Mouse (Mus musculus) embryonic facial prominence, embryonic 12.5 days (tissue): ENCODE measurements at regions not wholly inside any gene's neighbourhood (a gene's known extent, or its start where the extent isn't known, plus 50 kb on each side); places are given as distances from the start of the nearest gene placed in this dataset.

Source experiments
- ATAC-seq: fragments of 200-750 bp; cut with Nextera tagmentation; 2 replicates; pipeline ENCODE4 v1.8.0; 2017; ENCODE audit not compliant: insufficient number of reproducible peaks, insufficient read depth, low FRiP score, low TSS enrichment
- H3K27ac ChIP-seq: fragments of 300-500 bp; sonication (generic); 2 replicates; pipeline ENCODE4 v1.5.1; 2016; ENCODE audit warnings: mild to moderate bottlenecking
- H3K27me3 ChIP-seq: fragments of 300-500 bp; sonication (generic); 2 replicates; pipeline ENCODE4 v1.6.1; 2016; ENCODE audit warnings: mild to moderate bottlenecking, moderate library complexity
- H3K36me3 ChIP-seq: fragments of 300-500 bp; sonication (generic); 2 replicates; pipeline ENCODE4 v1.6.1; 2016; ENCODE audit warnings: mild to moderate bottlenecking
- H3K4me1 ChIP-seq: fragments of 300-500 bp; sonication (generic); 2 replicates; pipeline ENCODE4 v1.6.1; 2016
- H3K4me2 ChIP-seq: fragments of 300-500 bp; sonication (generic); replicated peaks from 2 replicates; pipeline ENCODE4 v1.6.1; 2016; ENCODE audit warnings: mild to moderate bottlenecking, moderate library complexity
- H3K4me3 ChIP-seq: fragments of 300-500 bp; sonication (generic); 2 replicates; pipeline ENCODE4 v1.5.1; 2016; ENCODE audit warnings: mild to moderate bottlenecking
- H3K9ac ChIP-seq: fragments of 300-500 bp; sonication (generic); 2 replicates; pipeline ENCODE4 v1.6.1; 2016; ENCODE audit warnings: mild to moderate bottlenecking, moderate library complexity
- H3K9me3 ChIP-seq: fragments of 300-500 bp; sonication (generic); 2 replicates; pipeline ENCODE4 v1.6.1; 2016; ENCODE audit warnings: mild to moderate bottlenecking, moderate library complexity
- WGBS: fragments of 180-500 bp; shearing (Covaris S2); methylation state at CpG from one replicate; pipeline ENCODE4 v1.1.7; 2016; 5-methylcytosine and 5-hydroxymethylcytosine counted together

- 60% methylated on average over 13 of the region's 13 CpGs for WGBS
- H3K9ac ChIP-seq, result no peak overlapping the region
- no peak overlapping the region for H3K27ac ChIP-seq
- no peaks in the 10 kb centered on the region for H3K9me3 ChIP-seq
- H3K36me3 ChIP-seq, result no peaks in the 10 kb centered on the region
- no peak for ATAC-seq
- H3K4me1 ChIP-seq, result peaks cover 18% of the 10 kb centered on the region; the same call in 1 of the 2 replicates
- no peak overlapping the region for H3K4me2 ChIP-seq
- no peaks in the 10 kb centered on the region for H3K27me3 ChIP-seq
- H3K4me3 ChIP-seq, result no peak overlapping the region
These were observed 482.5 kb downstream of the Tshz3 start for GRCm38 (mm10) chr7:37180416-37180815.

GRCm38 (mm10) chr7:37181109-37181508, 483.2 kb downstream of the Tshz3 start:
- WGBS, result 33% methylated on average over 4 of the region's 4 CpGs
- H3K27me3 ChIP-seq, result no peaks in the 10 kb centered on the region
- H3K4me2 ChIP-seq, result no peak overlapping the region
- H3K4me1 ChIP-seq, result peaks cover 18% of the 10 kb centered on the region; the same call in 1 of the 2 replicates
- no peak overlapping the region for H3K27ac ChIP-seq
- H3K36me3 ChIP-seq, result no peaks in the 10 kb centered on the region
- H3K9me3 ChIP-seq, result no peaks in the 10 kb centered on the region
- H3K4me3 ChIP-seq, result no peak overlapping the region
- no peak for ATAC-seq
- H3K9ac ChIP-seq, result no peak overlapping the region

GRCm38 (mm10) chr7:37192536-37192935, 494.6 kb downstream of the Tshz3 start:
- H3K36me3 ChIP-seq, result no peaks in the 10 kb centered on the region
- no peak overlapping the region for H3K4me3 ChIP-seq
- no peaks in the 10 kb centered on the region for H3K4me1 ChIP-seq
- H3K9ac ChIP-seq, result no peak overlapping the region
- 25% methylated on average over 2 of the region's 2 CpGs for WGBS
- H3K4me2 ChIP-seq, result no peak overlapping the region
- ATAC-seq, result no peak
- H3K27me3 ChIP-seq, result no peaks in the 10 kb centered on the region
- H3K9me3 ChIP-seq, result no peaks in the 10 kb centered on the region
- H3K27ac ChIP-seq, result no peak overlapping the region

GRCm38 (mm10) chr7:37204800-37205199, 506.9 kb downstream of the Tshz3 start:
- H3K4me3 ChIP-seq, result no peak overlapping the region
- no peak for ATAC-seq
- WGBS, result 68% methylated on average over 5 of the region's 5 CpGs
- H3K9ac ChIP-seq, result no peak overlapping the region
- H3K4me2 ChIP-seq, result no peak overlapping the region
- no peaks in the 10 kb centered on the region for H3K4me1 ChIP-seq
- no peaks in the 10 kb centered on the region for H3K36me3 ChIP-seq
- H3K27me3 ChIP-seq, result no peaks in the 10 kb centered on the region
- H3K9me3 ChIP-seq, result no peaks in the 10 kb centered on the region
- H3K27ac ChIP-seq, result no peak overlapping the region

- Histone ChIP-seq H3K4me1 (peaks cover 2% of the 10 kb centered on the region), H3K27ac (no peak overlapping the region), H3K9ac (no peak overlapping the region), H3K36me3 (no peaks in the 10 kb centered on the region), H3K4me2 (no peak overlapping the region), H3K9me3 (no peaks in the 10 kb centered on the region), H3K27me3 (no peaks in the 10 kb centered on the region), H3K4me3 (no peak overlapping the region)
- 93% methylated on average over 7 of the region's 7 CpGs for WGBS
- ATAC-seq, result no peak
These were observed 510.4 kb downstream of the Tshz3 start for GRCm38 (mm10) chr7:37208305-37208704.

GRCm38 (mm10) chr7:37213751-37214181, 515.8 kb downstream of the Tshz3 start:
- H3K4me3 ChIP-seq, result no peak overlapping the region
- peak overlapping the region; percentile 24; the same call in 1 of the 2 replicates for H3K4me2 ChIP-seq
- ATAC-seq, result no peak
- no peak overlapping the region; the same call in 1 of the 2 replicates for H3K9ac ChIP-seq
- no peaks in the 10 kb centered on the region for H3K36me3 ChIP-seq
- WGBS, result 22% methylated on average over 3 of the region's 3 CpGs
- no peak overlapping the region for H3K27ac ChIP-seq
- no peaks in the 10 kb centered on the region for H3K27me3 ChIP-seq
- no peaks in the 10 kb centered on the region for H3K9me3 ChIP-seq
- H3K4me1 ChIP-seq, result peaks cover 12% of the 10 kb centered on the region

- H3K9ac ChIP-seq, result no peak overlapping the region
- H3K4me2 ChIP-seq, result no peak overlapping the region
- no peaks in the 10 kb centered on the region for H3K9me3 ChIP-seq
- no peaks in the 10 kb centered on the region for H3K36me3 ChIP-seq
- H3K27ac ChIP-seq, result no peak overlapping the region
- H3K4me3 ChIP-seq, result no peak overlapping the region
- H3K4me1 ChIP-seq, result peaks cover 12% of the 10 kb centered on the region
- ATAC-seq, result no peak
- WGBS, result 92% methylated on average over 6 of the region's 6 CpGs
- H3K27me3 ChIP-seq, result no peaks in the 10 kb centered on the region
These were observed 517.6 kb downstream of the Tshz3 start for GRCm38 (mm10) chr7:37215498-37215897.

GRCm38 (mm10) chr7:37220476-37220875, 522.6 kb downstream of the Tshz3 start:
- no peaks in the 10 kb centered on the region for H3K36me3 ChIP-seq
- no peaks in the 10 kb centered on the region for H3K9me3 ChIP-seq
- H3K27me3 ChIP-seq, result no peaks in the 10 kb centered on the region
- H3K4me2 ChIP-seq, result no peak overlapping the region
- H3K27ac ChIP-seq, result no peak overlapping the region
- 91% methylated on average over 5 of the region's 5 CpGs for WGBS
- H3K9ac ChIP-seq, result no peak overlapping the region
- H3K4me1 ChIP-seq, result no peaks in the 10 kb centered on the region
- no peak overlapping the region for H3K4me3 ChIP-seq
- no peak for ATAC-seq

GRCm38 (mm10) chr7:37226423-37226822, 528.5 kb downstream of the Tshz3 start:
- no peak overlapping the region for H3K4me3 ChIP-seq
- H3K36me3 ChIP-seq, result no peaks in the 10 kb centered on the region
- WGBS, result 28% methylated on average over 3 of the region's 3 CpGs
- peak overlapping the region; percentile 47; the same call in 1 of the 2 replicates for H3K27ac ChIP-seq
- ATAC-seq, result peak; percentile 70
- no peak overlapping the region for H3K9ac ChIP-seq
- no peaks in the 10 kb centered on the region for H3K27me3 ChIP-seq
- H3K4me2 ChIP-seq, result 0 out of 2 replicates have a peak overlapping the region, but pooled peaks have one; percentile 3
- H3K9me3 ChIP-seq, result no peaks in the 10 kb centered on the region
- H3K4me1 ChIP-seq, result peaks cover 8% of the 10 kb centered on the region; the same call in 1 of the 2 replicates

GRCm38 (mm10) chr7:37230641-37231347, 532.9 kb downstream of the Tshz3 start:
- no peaks in the 10 kb centered on the region for H3K36me3 ChIP-seq
- no peak for ATAC-seq
- no peaks in the 10 kb centered on the region for H3K9me3 ChIP-seq
- no peak overlapping the region for H3K9ac ChIP-seq
- WGBS, result 86% methylated on average over 6 of the region's 6 CpGs
- H3K4me3 ChIP-seq, result no peak overlapping the region
- H3K27me3 ChIP-seq, result no peaks in the 10 kb centered on the region
- no peak overlapping the region for H3K27ac ChIP-seq
- H3K4me1 ChIP-seq, result peaks cover 8% of the 10 kb centered on the region; the same call in 1 of the 2 replicates
- no peak overlapping the region for H3K4me2 ChIP-seq

- no peak overlapping the region for H3K4me3 ChIP-seq
- no peaks in the 10 kb centered on the region for H3K9me3 ChIP-seq
- H3K27me3 ChIP-seq, result no peaks in the 10 kb centered on the region
- no peak overlapping the region for H3K9ac ChIP-seq
- no peaks in the 10 kb centered on the region for H3K36me3 ChIP-seq
- ATAC-seq, result no peak
- no peak overlapping the region for H3K4me2 ChIP-seq
- 80% methylated on average over 6 of the region's 6 CpGs for WGBS
- H3K4me1 ChIP-seq, result no peaks in the 10 kb centered on the region
- H3K27ac ChIP-seq, result no peak overlapping the region
These were observed 532.6 kb downstream of the Zfp536 start for GRCm38 (mm10) chr7:37240832-37241231.

GRCm38 (mm10) chr7:37241781-37242180, 531.7 kb downstream of the Zfp536 start:
- ATAC-seq, result no peak
- no peaks in the 10 kb centered on the region for H3K27me3 ChIP-seq

More at GRCm38 (mm10) chr7:37241781-37242180, 531.7 kb downstream of the Zfp536 start:
- H3K27ac ChIP-seq, result no peak overlapping the region
- no peak overlapping the region for H3K9ac ChIP-seq
- no peaks in the 10 kb centered on the region for H3K4me1 ChIP-seq
- H3K9me3 ChIP-seq, result no peaks in the 10 kb centered on the region
- WGBS, result 66% methylated on average over 7 of the region's 7 CpGs
- H3K4me2 ChIP-seq, result no peak overlapping the region
- no peaks in the 10 kb centered on the region for H3K36me3 ChIP-seq
- no peak overlapping the region for H3K4me3 ChIP-seq
